8 mouse cellular contexts compared by ENCODE assay signal in genomic region chr9:110673107-110673752, GRCm38 (mm10). TPM values are rescaled to one million over a fixed set of nuclear protein-coding genes. Genes with fewer than 3 reads are reported as not detected.
DNase-seq lines count a peak whose midpoint lies in the region; ATAC-seq and TF ChIP-seq lines count a peak whose summit lies in the region.

No protein-coding gene starts in this region.

- no peak overlapping the region for H3K4me2 ChIP-seq in forebrain, embryonic 12.5 days
- no peak overlapping the region for H3K4me2 ChIP-seq in forebrain, embryonic 11.5 days (ENCODE audit: low read depth, low read length, severe bottlenecking)
- no peak overlapping the region for H3K4me2 ChIP-seq in lung, embryonic 14.5 days
- no peak overlapping the region for H3K4me2 ChIP-seq in embryonic facial prominence, embryonic 14.5 days (ENCODE audit: low read depth, low read length)

- no peak overlapping the region; the same call in 1 of the 2 replicates for H3K9ac ChIP-seq in forebrain, embryonic 12.5 days
- H3K9ac ChIP-seq in forebrain, embryonic 11.5 days (ENCODE audit: low read length) = no peak overlapping the region
- no peak overlapping the region for H3K9ac ChIP-seq in lung, embryonic 14.5 days
- H3K9ac ChIP-seq in embryonic facial prominence, embryonic 14.5 days (ENCODE audit: low read depth, low read length) = no peak overlapping the region

- DNase-seq in forebrain, embryonic 11.5 days (ENCODE audit: low spot score) = no peak
- DNase-seq in lung, embryonic 14.5 days = peak; percentile 35
- DNase-seq in lung, postnatal 25 days (ENCODE audit: low spot score) = no peak
- DNase-seq in embryonic facial prominence, embryonic 14.5 days (ENCODE audit: low spot score) = no peak
- DNase-seq in frontal cortex, adult 2 months (ENCODE audit: extremely low spot score in 1 of 2, low spot score in 1 of 2) = no peak
- no peak for DNase-seq in right cerebral cortex, postnatal 4 days

- H3K36me3 ChIP-seq in forebrain, embryonic 12.5 days (replicated peaks) = no peaks in the 10 kb centered on the region
- H3K36me3 ChIP-seq in forebrain, embryonic 11.5 days (ENCODE audit: control insufficient read depth, insufficient read depth, low read length) = no peaks in the 10 kb centered on the region
- H3K36me3 ChIP-seq in lung, embryonic 14.5 days (ENCODE audit: insufficient read depth) = 0 out of 2 replicates have a peak, but pooled peaks cover 3% of the 10 kb centered on the region
- H3K36me3 ChIP-seq in embryonic facial prominence, embryonic 14.5 days (ENCODE audit: control insufficient read depth, insufficient read depth, low read length) = no peaks in the 10 kb centered on the region

- H3K4me1 ChIP-seq in forebrain, embryonic 12.5 days = peaks cover 19% of the 10 kb centered on the region
- peaks cover 2% of the 10 kb centered on the region; the same call in 1 of the 2 replicates for H3K4me1 ChIP-seq in forebrain, embryonic 11.5 days (replicated peaks; ENCODE audit: control insufficient read depth, insufficient read depth, low read length)
- peaks cover 5% of the 10 kb centered on the region; the same call in 1 of the 2 replicates for H3K4me1 ChIP-seq in lung, embryonic 14.5 days (ENCODE audit: insufficient read depth)
- H3K4me1 ChIP-seq in embryonic facial prominence, embryonic 14.5 days (ENCODE audit: control insufficient read depth, insufficient read depth, low read length) = peaks cover 4% of the 10 kb centered on the region; the same call in 1 of the 2 replicates

- ATAC-seq in forebrain, embryonic 12.5 days (ENCODE audit: low FRiP score) = no peak
- no peak for ATAC-seq in forebrain, embryonic 11.5 days (replicated peaks; ENCODE audit: low FRiP score)
- no peak; the same call in 1 of the 2 replicates for ATAC-seq in lung, embryonic 14.5 days (ENCODE audit: insufficient read depth)
- 0 out of 2 replicates have a peak, but pooled peaks have one; percentile 10 for ATAC-seq in embryonic facial prominence, embryonic 14.5 days (ENCODE audit: low read depth)
- ATAC-seq in megakaryocyte, adult 5-6 weeks (ENCODE audit: poor library complexity, severe bottlenecking) = peak; percentile 15

- no peak overlapping the region for H3K4me3 ChIP-seq in forebrain, embryonic 12.5 days (replicated peaks)
- no peak overlapping the region for H3K4me3 ChIP-seq in forebrain, embryonic 11.5 days (ENCODE audit: low read depth, low read length)
- H3K4me3 ChIP-seq in lung, embryonic 14.5 days (ENCODE audit: low read depth, low read length) = no peak overlapping the region
- no peak overlapping the region for H3K4me3 ChIP-seq in embryonic facial prominence, embryonic 14.5 days (ENCODE audit: low read depth, low read length)

- TF ChIP-seq CTCF in lung, embryonic 14.5 days (IDR thresholded peaks at IDR 0.05; ENCODE audit: low read depth) = 0 out of 2 replicates have a peak, but pooled peaks have one; percentile 8

- H3K27ac ChIP-seq in forebrain, embryonic 12.5 days = peak overlapping the region; percentile 61; the same call in 1 of the 2 replicates
- no peak overlapping the region for H3K27ac ChIP-seq in forebrain, embryonic 11.5 days (ENCODE audit: low read depth, low read length)
- H3K27ac ChIP-seq in lung, embryonic 14.5 days (ENCODE audit: low read depth) = peak overlapping the region; percentile 44; the same call in 1 of the 2 replicates
- H3K27ac ChIP-seq in embryonic facial prominence, embryonic 14.5 days (replicated peaks; ENCODE audit: low read depth, low read length) = no peak overlapping the region

- no peaks in the 10 kb centered on the region for H3K9me3 ChIP-seq in forebrain, embryonic 12.5 days
- no peaks in the 10 kb centered on the region for H3K9me3 ChIP-seq in forebrain, embryonic 11.5 days (ENCODE audit: control insufficient read depth, low read length)
- H3K9me3 ChIP-seq in lung, embryonic 14.5 days (ENCODE audit: low read depth, low read length) = no peaks in the 10 kb centered on the region
- no peaks in the 10 kb centered on the region for H3K9me3 ChIP-seq in embryonic facial prominence, embryonic 14.5 days (ENCODE audit: control insufficient read depth, low read length)

- H3K27me3 ChIP-seq in forebrain, embryonic 12.5 days = no peaks in the 10 kb centered on the region
- no peaks in the 10 kb centered on the region for H3K27me3 ChIP-seq in forebrain, embryonic 11.5 days (ENCODE audit: control insufficient read depth, insufficient read depth, low read length)
- no peaks in the 10 kb centered on the region for H3K27me3 ChIP-seq in lung, embryonic 14.5 days (ENCODE audit: insufficient read depth, low read length)
- no peaks in the 10 kb centered on the region for H3K27me3 ChIP-seq in embryonic facial prominence, embryonic 14.5 days (replicated peaks; ENCODE audit: control insufficient read depth, insufficient read depth, low read length)

- 57% methylated on average over 10 of the region's 10 CpGs for WGBS in forebrain, embryonic 12.5 days
- WGBS in forebrain, embryonic 11.5 days = 61% methylated on average over 10 of the region's 10 CpGs
- 60% methylated on average over 10 of the region's 10 CpGs for WGBS in lung, embryonic 14.5 days
- WGBS in embryonic facial prominence, embryonic 14.5 days = 51% methylated on average over 10 of the region's 10 CpGs

RNA-seq across cellular contexts. Expression of gene Ccdc12, which starts 16.9 kb away (rescaled TPM):
- 139 and 143 TPM in 2 replicates for polyA plus RNA-seq in forebrain, embryonic 12.5 days (2016; fragmentation: Nextera tagmentation; extraction: Ambion mirVana)
- 149 and 164 TPM in 2 replicates for polyA plus RNA-seq in forebrain, embryonic 11.5 days (2014; fragmentation: Nextera tagmentation; extraction: Ambion mirVana)
- polyA plus RNA-seq in lung, embryonic 14.5 days (2014; fragmentation: Nextera tagmentation; extraction: Ambion mirVana) = 143 and 155 TPM in 2 replicates
- polyA plus RNA-seq in embryonic facial prominence, embryonic 14.5 days (2014; fragmentation: Nextera tagmentation; extraction: Ambion mirVana) = 104 and 107 TPM in 2 replicates
- total RNA-seq in megakaryocyte, adult 5-6 weeks (2015) = 204 and 210 TPM in 2 replicates
- total RNA-seq in megakaryocyte, adult 5-6 weeks (2017) = 165 and 180 TPM in 2 replicates
- 105 and 106 TPM in 2 replicates for polyA plus RNA-seq in frontal cortex, adult 2 months (2012; rRNA removed)

RNA-seq across cellular contexts. Expression of gene Nbeal2, which starts 19.3 kb away (rescaled TPM):
- 2.0 and 2.3 TPM in 2 replicates for polyA plus RNA-seq in forebrain, embryonic 12.5 days (2016; fragmentation: Nextera tagmentation; extraction: Ambion mirVana)
- polyA plus RNA-seq in forebrain, embryonic 11.5 days (2014; fragmentation: Nextera tagmentation; extraction: Ambion mirVana) = 2.2 and 2.4 TPM in 2 replicates
- polyA plus RNA-seq in lung, embryonic 14.5 days (2014; fragmentation: Nextera tagmentation; extraction: Ambion mirVana) = 3.2 and 3.8 TPM in 2 replicates
- polyA plus RNA-seq in embryonic facial prominence, embryonic 14.5 days (2014; fragmentation: Nextera tagmentation; extraction: Ambion mirVana) = 2.0 and 3.6 TPM in 2 replicates
- 42.1 and 52.5 TPM in 2 replicates for total RNA-seq in megakaryocyte, adult 5-6 weeks (2015)
- total RNA-seq in megakaryocyte, adult 5-6 weeks (2017) = 29.1 and 35.9 TPM in 2 replicates
- 22.4 and 24.5 TPM in 2 replicates for polyA plus RNA-seq in frontal cortex, adult 2 months (2012; rRNA removed)

RNA-seq across cellular contexts. Expression of gene Nradd, which starts 49.0 kb away (rescaled TPM):
- polyA plus RNA-seq in forebrain, embryonic 12.5 days (2016; fragmentation: Nextera tagmentation; extraction: Ambion mirVana) = 31.0 and 32.0 TPM in 2 replicates
- 20.6 and 22.9 TPM in 2 replicates for polyA plus RNA-seq in forebrain, embryonic 11.5 days (2014; fragmentation: Nextera tagmentation; extraction: Ambion mirVana)
- 26.7 and 29.9 TPM in 2 replicates for polyA plus RNA-seq in lung, embryonic 14.5 days (2014; fragmentation: Nextera tagmentation; extraction: Ambion mirVana)
- polyA plus RNA-seq in embryonic facial prominence, embryonic 14.5 days (2014; fragmentation: Nextera tagmentation; extraction: Ambion mirVana) = 21.2 and 30.4 TPM in 2 replicates
- 4.6 and 5.2 TPM in 2 replicates for total RNA-seq in megakaryocyte, adult 5-6 weeks (2015)
- total RNA-seq in megakaryocyte, adult 5-6 weeks (2017) = 2.0 and 3.5 TPM in 2 replicates
- 8.5 and 9.4 TPM in 2 replicates for polyA plus RNA-seq in frontal cortex, adult 2 months (2012; rRNA removed)

Comparison
In these comparisons a context has a peak if more than half of its experiments do, and no peak if none do; other contexts are left out.
1. H3K27ac ChIP-seq: peak in forebrain, embryonic 12.5 days (single experiment) and lung, embryonic 14.5 days (single experiment); none in forebrain, embryonic 11.5 days (single experiment) and embryonic facial prominence, embryonic 14.5 days (single experiment).
2. ATAC-seq: peak in embryonic facial prominence, embryonic 14.5 days (single experiment) and megakaryocyte, adult 5-6 weeks (single experiment); none in forebrain, embryonic 12.5 days (single experiment), forebrain, embryonic 11.5 days (single experiment) and lung, embryonic 14.5 days (single experiment).